Mouse (Mus musculus) neural tube, embryonic 11.5 days (tissue): Measurements from ENCODE around the gene Dhx58. TPM values are rescaled to one million over a fixed set of nuclear protein-coding genes. Genes with fewer than 3 reads are reported as not detected.

Source experiments
- ATAC-seq: fragments of 200-750 bp; cut with Nextera tagmentation; 2 replicates; pipeline ENCODE4 v1.8.0; 2017; ENCODE audit warnings: moderate number of reproducible peaks, mild to moderate bottlenecking, moderate TSS enrichment, moderate library complexity; ENCODE audit not compliant: insufficient read depth, low FRiP score, low TSS enrichment
- DNase-seq: peaks from one replicate; pipeline ENCODE4 v3.0.0-alpha.2; 2015; ENCODE audit warnings: low spot score
- H3K27ac ChIP-seq: fragments of 300-500 bp; sonication (generic); 2 replicates; pipeline ENCODE4 v1.5.1; 2014; ENCODE audit warnings: low read depth, mild to moderate bottlenecking, low read length
- H3K27me3 ChIP-seq: fragments of 300-500 bp; sonication (generic); 2 replicates; pipeline ENCODE4 v1.6.1; 2014; ENCODE audit warnings: mild to moderate bottlenecking, low read length, mixed read lengths; ENCODE audit not compliant: control insufficient read depth, insufficient read depth
- H3K36me3 ChIP-seq: fragments of 300-500 bp; sonication (generic); 2 replicates; pipeline ENCODE4 v1.6.1; 2014; ENCODE audit warnings: mild to moderate bottlenecking, low read length, moderate library complexity, mixed read lengths; ENCODE audit not compliant: control insufficient read depth, insufficient read depth
- H3K4me1 ChIP-seq: fragments of 300-500 bp; sonication (generic); 2 replicates; pipeline ENCODE4 v1.6.1; 2014; ENCODE audit warnings: low read length, mixed read lengths; ENCODE audit not compliant: control insufficient read depth, insufficient read depth
- H3K4me2 ChIP-seq: fragments of 300-500 bp; sonication (generic); 2 replicates; pipeline ENCODE4 v1.6.1; 2014; ENCODE audit warnings: low read depth, mild to moderate bottlenecking, moderate library complexity
- H3K4me3 ChIP-seq: fragments of 300-500 bp; sonication (generic); 2 replicates; pipeline ENCODE4 v1.5.1; 2014; ENCODE audit warnings: low read depth, low read length
- H3K9ac ChIP-seq: fragments of 300-500 bp; sonication (generic); 2 replicates; pipeline ENCODE4 v1.6.1; 2014; ENCODE audit warnings: mild to moderate bottlenecking, low read length
- H3K9me3 ChIP-seq: fragments of 300-500 bp; sonication (generic); 2 replicates; pipeline ENCODE4 v1.6.1; 2016; ENCODE audit warnings: low read length; ENCODE audit not compliant: control insufficient read depth
- WGBS: fragments of 180-500 bp; shearing (Covaris S2); extraction: QIAGEN DNeasy Blood & Tissue Kit; methylation state at CpG from one replicate; pipeline ENCODE4 v1.1.7; 2014; 5-methylcytosine and 5-hydroxymethylcytosine counted together
- polyA plus RNA-seq: library from polyadenylated mRNA; unstranded; fragments of >200 nt; fragmentation: Nextera tagmentation; extraction: Ambion mirVana; gene quantifications from 2 replicates; pipeline ENCODE4 v1.2.1, GENCODE M21; 2014

The Dhx58 gene
- 1.4 and 1.9 TPM in 2 replicates for polyA plus RNA-seq

GRCm38 (mm10) chr11:100703851-100704531, at the start of gene Dhx58:
Gene Dhx58, minus strand, starts transcription at chr11:100704271.
- H3K27ac ChIP-seq: no peak within 1 kb of the TSS
- DNase-seq: no peak
- H3K4me1 ChIP-seq: peaks cover 3% of the 10 kb centered on the region; the same call in 1 of the 2 replicates
- ATAC-seq: no peak
- H3K36me3 ChIP-seq: peaks cover 12% of the 10 kb centered on the region; the same call in 1 of the 2 replicates
- whole genome bisulfite sequencing: 77% methylated on average over 7 of the region's 7 CpGs
- no peaks in the 10 kb centered on the region for H3K9me3 ChIP-seq
- H3K27me3 ChIP-seq: no peaks in the 10 kb centered on the region
- no peak within 1 kb of the TSS for H3K4me2 ChIP-seq
- no peak within 1 kb of the TSS for H3K4me3 ChIP-seq
- no peak within 1 kb of the TSS for H3K9ac ChIP-seq

- Histone ChIP-seq H3K9me3 (no peaks in the 10 kb centered on the region), H3K9ac (no peak overlapping the region), H3K36me3 (no peaks in the 10 kb centered on the region), H3K4me2 (no peak overlapping the region), H3K27ac (no peak overlapping the region), H3K4me3 (no peak overlapping the region), H3K27me3 (no peaks in the 10 kb centered on the region), H3K4me1 (no peaks in the 10 kb centered on the region)
- ATAC-seq: no peak
- WGBS: 20% methylated on average over 10 of the region's 10 CpGs
- no peak for DNase-seq
Observed at GRCm38 (mm10) chr11:100752294-100752693, 48.2 kb upstream of the Dhx58 start.

GRCm38 (mm10) chr11:100750127-100750526, 46.1 kb upstream of the Dhx58 start:
- no peak overlapping the region for H3K4me2 ChIP-seq
- H3K4me1 ChIP-seq: no peaks in the 10 kb centered on the region
- no peaks in the 10 kb centered on the region for H3K27me3 ChIP-seq
- H3K36me3 ChIP-seq: no peaks in the 10 kb centered on the region
- H3K4me3 ChIP-seq: no peak overlapping the region
- no peaks in the 10 kb centered on the region for H3K9me3 ChIP-seq
- DNase-seq (no peak), ATAC-seq (no peak)
- WGBS: 91% methylated on average over 16 of the region's 16 CpGs
- H3K9ac ChIP-seq: no peak overlapping the region
- no peak overlapping the region for H3K27ac ChIP-seq

GRCm38 (mm10) chr11:100749469-100749868, 45.4 kb upstream of the Dhx58 start:
- Histone ChIP-seq H3K4me2 (no peak overlapping the region), H3K9me3 (no peaks in the 10 kb centered on the region), H3K4me3 (no peak overlapping the region), H3K4me1 (no peaks in the 10 kb centered on the region), H3K27ac (no peak overlapping the region), H3K9ac (no peak overlapping the region), H3K27me3 (no peaks in the 10 kb centered on the region), H3K36me3 (no peaks in the 10 kb centered on the region)
- DNase-seq: no peak
- 45% methylated on average over 25 of the region's 25 CpGs for WGBS
- ATAC-seq: no peak

- DNase-seq (no peak), ATAC-seq (no peak)
- 79% methylated on average over 4 of the region's 4 CpGs for WGBS
- no peak overlapping the region for H3K4me2 ChIP-seq
- H3K4me3 ChIP-seq: no peak overlapping the region
- no peaks in the 10 kb centered on the region for H3K36me3 ChIP-seq
- H3K27me3 ChIP-seq: no peaks in the 10 kb centered on the region
- no peaks in the 10 kb centered on the region for H3K9me3 ChIP-seq
- H3K27ac ChIP-seq: no peak overlapping the region
- H3K9ac ChIP-seq: no peak overlapping the region
- no peaks in the 10 kb centered on the region for H3K4me1 ChIP-seq
Observed at GRCm38 (mm10) chr11:100748620-100749019, 44.5 kb upstream of the Dhx58 start.

- WGBS: 63% methylated on average over 5 of the region's 5 CpGs
Observed at GRCm38 (mm10) chr11:100747114-100747513, 43.0 kb upstream of the Dhx58 start.

GRCm38 (mm10) chr11:100746546-100746945, 42.5 kb upstream of the Dhx58 start:
- H3K4me1 ChIP-seq: no peaks in the 10 kb centered on the region
- no peaks in the 10 kb centered on the region for H3K9me3 ChIP-seq
- H3K4me3 ChIP-seq: no peak overlapping the region
- 77% methylated on average over 10 of the region's 10 CpGs for WGBS
- no peak for ATAC-seq
- no peak overlapping the region for H3K27ac ChIP-seq
- H3K9ac ChIP-seq: no peak overlapping the region
- no peak for DNase-seq
- no peaks in the 10 kb centered on the region for H3K27me3 ChIP-seq
- no peaks in the 10 kb centered on the region for H3K36me3 ChIP-seq
- no peak overlapping the region for H3K4me2 ChIP-seq

More at GRCm38 (mm10) chr11:100747114-100747513, 43.0 kb upstream of the Dhx58 start:
- Histone ChIP-seq H3K4me1 (no peaks in the 10 kb centered on the region), H3K9ac (no peak overlapping the region), H3K27me3 (no peaks in the 10 kb centered on the region), H3K27ac (no peak overlapping the region), H3K4me3 (no peak overlapping the region), H3K4me2 (no peak overlapping the region), H3K9me3 (no peaks in the 10 kb centered on the region), H3K36me3 (no peaks in the 10 kb centered on the region)
- DNase-seq (no peak), ATAC-seq (no peak)

- no peaks in the 10 kb centered on the region for H3K36me3 ChIP-seq
- ATAC-seq (no peak), DNase-seq (peak; percentile 42)
- 16% methylated on average over 6 of the region's 6 CpGs for WGBS
- H3K27ac ChIP-seq: no peak overlapping the region
- no peak overlapping the region for H3K4me3 ChIP-seq
- no peaks in the 10 kb centered on the region for H3K9me3 ChIP-seq
- H3K27me3 ChIP-seq: no peaks in the 10 kb centered on the region
- no peak overlapping the region for H3K9ac ChIP-seq
- H3K4me1 ChIP-seq: no peaks in the 10 kb centered on the region
- H3K4me2 ChIP-seq: no peak overlapping the region
Observed at GRCm38 (mm10) chr11:100745085-100745484, 41.0 kb upstream of the Dhx58 start.

- no peak overlapping the region for H3K4me2 ChIP-seq
- no peaks in the 10 kb centered on the region for H3K9me3 ChIP-seq
- H3K9ac ChIP-seq: no peak overlapping the region
- ATAC-seq (no peak), DNase-seq (no peak)
- peaks cover 10% of the 10 kb centered on the region for H3K4me1 ChIP-seq
- H3K27ac ChIP-seq: no peak overlapping the region
- H3K4me3 ChIP-seq: no peak overlapping the region
- H3K36me3 ChIP-seq: no peaks in the 10 kb centered on the region
- WGBS: 79% methylated on average over 6 of the region's 6 CpGs
- H3K27me3 ChIP-seq: no peaks in the 10 kb centered on the region
Observed at GRCm38 (mm10) chr11:100741348-100741747, 37.3 kb upstream of the Dhx58 start.
